Mouse (Mus musculus): ENCODE measurements around the gene Brd3.

DNA sequence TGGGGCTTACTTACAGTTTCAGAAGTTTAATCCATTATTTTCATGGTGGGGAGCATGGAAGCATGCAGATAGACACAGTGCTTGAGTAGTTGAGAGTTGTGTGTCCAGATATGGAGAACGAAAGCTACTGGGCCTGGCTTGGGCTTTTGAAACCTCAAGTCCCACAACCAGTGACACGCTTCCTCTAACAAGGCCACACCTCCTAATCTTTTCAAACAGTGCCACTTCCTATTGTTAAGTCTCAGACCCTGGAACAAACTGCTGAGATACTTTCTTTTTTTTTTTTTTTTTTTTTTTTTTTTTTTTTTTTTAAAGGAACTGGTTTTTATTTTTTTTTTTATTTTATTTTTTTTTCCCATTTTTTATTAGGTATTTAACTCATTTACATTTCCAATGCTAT, 40.5 kb upstream of the Brd3 start:
- TF ChIP-seq POLR2A (IDR thresholded peaks at IDR 0.05; ENCODE audit: low read depth, low read length) (no peak), CTCF (IDR thresholded peaks at IDR 0.05; ENCODE audit: extremely low read depth, insufficient read length, insufficient replicate concordance, low read depth, low read length) (no peak)
